15 mouse cellular contexts compared by ENCODE assay signal in the genomic region with DNA sequence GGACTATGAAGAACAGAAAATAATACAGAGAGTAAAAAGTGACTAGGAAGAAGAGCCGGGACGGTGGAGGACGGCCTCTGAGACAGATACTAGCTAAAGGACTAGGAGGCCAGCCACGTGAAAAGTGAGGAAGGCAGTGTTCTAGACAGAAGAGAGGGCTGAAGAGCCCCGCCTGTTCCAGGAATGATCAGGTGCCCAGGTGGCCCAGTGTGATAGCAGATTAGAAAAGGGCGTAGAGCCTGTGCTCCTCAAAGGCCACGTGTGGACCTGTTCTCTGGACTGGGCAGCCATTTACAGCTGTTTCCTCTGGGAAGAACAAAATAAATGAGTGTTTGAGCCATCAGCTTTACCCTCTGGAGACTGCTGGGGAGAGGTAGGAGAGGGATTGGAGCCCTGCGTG. TPM values are rescaled to one million over a fixed set of nuclear protein-coding genes. Genes with fewer than 3 reads are reported as not detected.
DNase-seq lines count a peak whose midpoint lies in the region; ATAC-seq lines count a peak whose summit lies in the region.
"Had no signal": no experiment of that assay in that cellular context is flagged by ENCODE, and none has a peak within 500 bp of the region (broad histone marks: within the 10 kb centered on the region; RNA-seq: fewer than 3 reads in every experiment).

No protein-coding gene starts in this region.

- DNase-seq in heart, embryonic 10.5 days (ENCODE audit: low spot score) = peak; percentile 94
- no peak for DNase-seq in heart, adult 8-10 months (ENCODE audit: low spot score)
- DNase-seq in c-Kit-positive CD71-positive TER-119-negative erythroid progenitor cells, embryonic 14.5 days (ENCODE audit: low read depth) = peak; percentile 92
- DNase-seq in liver, embryonic 13.5 days = peak; percentile 89
- DNase-seq in right cerebral cortex, postnatal 14 days = no peak
- no peak for DNase-seq in urinary bladder, postnatal 10 days (ENCODE audit: low spot score)
- DNase-seq: gastrocnemius, postnatal 14 days; kidney, adult 11 months; lung, postnatal 10 days; right cerebral cortex, adult 18-20 months had no signal

- H3K27me3 ChIP-seq in heart, embryonic 10.5 days (ENCODE audit: insufficient read depth, poor library complexity, severe bottlenecking) = no peaks in the 10 kb centered on the region
- H3K27me3 ChIP-seq in liver, embryonic 13.5 days = no peaks in the 10 kb centered on the region
- no peaks in the 10 kb centered on the region for H3K27me3 ChIP-seq in stomach, embryonic 15.5 days (replicated peaks)
- H3K27me3 ChIP-seq: midbrain, embryonic 15.5 days; neural tube, embryonic 13.5 days had no signal

- peak; percentile 100 for ATAC-seq in liver, embryonic 13.5 days (ENCODE audit: low read depth)
- ATAC-seq in stomach, embryonic 15.5 days (ENCODE audit: insufficient read depth, low FRiP score, low read depth) = peak; percentile 97
- ATAC-seq in cerebellum, adult (ENCODE audit: insufficient number of reproducible peaks, low FRiP score, low TSS enrichment) = no peak
- ATAC-seq: forebrain, embryonic 14.5 days; midbrain, embryonic 15.5 days had no signal

- WGBS in heart, embryonic 10.5 days = 66% methylated on average over 8 of the region's 8 CpGs
- WGBS in liver, embryonic 13.5 days (ENCODE audit: insufficient replicate concordance) = 17% methylated on average over 8 of the region's 8 CpGs
- 67% methylated on average over 8 of the region's 8 CpGs for WGBS in stomach, embryonic 15.5 days

- peak overlapping the region; percentile 77 for H3K4me2 ChIP-seq in liver, embryonic 13.5 days
- H3K4me2 ChIP-seq in stomach, embryonic 15.5 days = no peak overlapping the region
- H3K4me2 ChIP-seq: midbrain, embryonic 15.5 days; neural tube, embryonic 13.5 days had no signal

- H3K4me3 ChIP-seq in heart, embryonic 10.5 days = no peak overlapping the region
- peak overlapping the region; percentile 51 for H3K4me3 ChIP-seq in liver, embryonic 13.5 days (replicated peaks)
- no peak overlapping the region for H3K4me3 ChIP-seq in stomach, embryonic 15.5 days (replicated peaks)
- H3K4me3 ChIP-seq: midbrain, embryonic 15.5 days; neural tube, embryonic 13.5 days had no signal

- H3K36me3 ChIP-seq in heart, embryonic 10.5 days = no peaks in the 10 kb centered on the region
- no peaks in the 10 kb centered on the region for H3K36me3 ChIP-seq in liver, embryonic 13.5 days
- no peaks in the 10 kb centered on the region for H3K36me3 ChIP-seq in stomach, embryonic 15.5 days
- H3K36me3 ChIP-seq: midbrain, embryonic 15.5 days; neural tube, embryonic 13.5 days had no signal

- H3K9ac ChIP-seq in liver, embryonic 13.5 days = peak overlapping the region; percentile 76
- no peak overlapping the region for H3K9ac ChIP-seq in stomach, embryonic 15.5 days
- H3K9ac ChIP-seq: midbrain, embryonic 15.5 days; neural tube, embryonic 13.5 days had no signal

- H3K27ac ChIP-seq in heart, embryonic 10.5 days = peak overlapping the region; percentile 59; the same call in 1 of the 2 replicates
- peak overlapping the region; percentile 96 for H3K27ac ChIP-seq in liver, embryonic 13.5 days
- 0 out of 2 replicates have a peak overlapping the region, but pooled peaks have one; percentile 21 for H3K27ac ChIP-seq in stomach, embryonic 15.5 days
- H3K27ac ChIP-seq: midbrain, embryonic 15.5 days; neural tube, embryonic 13.5 days had no signal

- no peaks in the 10 kb centered on the region for H3K4me1 ChIP-seq in heart, embryonic 10.5 days
- peaks cover 61% of the 10 kb centered on the region for H3K4me1 ChIP-seq in liver, embryonic 13.5 days (replicated peaks)
- no peaks in the 10 kb centered on the region for H3K4me1 ChIP-seq in stomach, embryonic 15.5 days
- H3K4me1 ChIP-seq: midbrain, embryonic 15.5 days had no signal

- no peaks in the 10 kb centered on the region for H3K9me3 ChIP-seq in heart, embryonic 10.5 days
- no peaks in the 10 kb centered on the region for H3K9me3 ChIP-seq in liver, embryonic 13.5 days (replicated peaks)
- H3K9me3 ChIP-seq in stomach, embryonic 15.5 days = no peaks in the 10 kb centered on the region
- H3K9me3 ChIP-seq: midbrain, embryonic 15.5 days; neural tube, embryonic 13.5 days had no signal

RNA-seq across cellular contexts. Expression of a gene that starts 49.8 kb away (rescaled TPM):
- 28.5 and 40.2 TPM in 2 replicates for polyA plus RNA-seq in heart, embryonic 10.5 days (2016; fragmentation: Nextera tagmentation; extraction: Ambion mirVana)
- 10 to 100 TPM; 48.4 to 52.2 (median 48.9) TPM for total RNA-seq in heart, adult 8-10 months (2022)
- 18.7 and 23.6 TPM in 2 replicates for polyA plus RNA-seq in liver, embryonic 13.5 days (2015; fragmentation: Nextera tagmentation; extraction: Ambion mirVana)
- 27.4 and 28.5 TPM in 2 replicates for polyA plus RNA-seq in stomach, embryonic 15.5 days (2015; fragmentation: Nextera tagmentation; extraction: Ambion mirVana)

Comparison
In these comparisons a context has a peak if more than half of its experiments do, and no peak if none do; other contexts are left out.
1. DNase-seq: peak in heart, embryonic 10.5 days (single experiment), c-Kit-positive CD71-positive TER-119-negative erythroid progenitor cells, embryonic 14.5 days (single experiment) and liver, embryonic 13.5 days (single experiment); none in heart, adult 8-10 months (single experiment), right cerebral cortex, postnatal 14 days (single experiment) and urinary bladder, postnatal 10 days (single experiment).
2. H3K27ac ChIP-seq: peak in every context shown above with its lines; median percentile 96 in liver, embryonic 13.5 days; 59 in heart, embryonic 10.5 days; 21 in stomach, embryonic 15.5 days.